Mouse (Mus musculus) right cerebral cortex, postnatal 25 days (tissue): ENCODE results near the gene Haspin.
A peak's percentile ranks its signal among the peaks of the same experiment; 100 is the strongest.

Experiments used
- DNase-seq: peaks from one replicate; pipeline ENCODE4 v3.0.0; 2022

Haspin gene

DNA sequence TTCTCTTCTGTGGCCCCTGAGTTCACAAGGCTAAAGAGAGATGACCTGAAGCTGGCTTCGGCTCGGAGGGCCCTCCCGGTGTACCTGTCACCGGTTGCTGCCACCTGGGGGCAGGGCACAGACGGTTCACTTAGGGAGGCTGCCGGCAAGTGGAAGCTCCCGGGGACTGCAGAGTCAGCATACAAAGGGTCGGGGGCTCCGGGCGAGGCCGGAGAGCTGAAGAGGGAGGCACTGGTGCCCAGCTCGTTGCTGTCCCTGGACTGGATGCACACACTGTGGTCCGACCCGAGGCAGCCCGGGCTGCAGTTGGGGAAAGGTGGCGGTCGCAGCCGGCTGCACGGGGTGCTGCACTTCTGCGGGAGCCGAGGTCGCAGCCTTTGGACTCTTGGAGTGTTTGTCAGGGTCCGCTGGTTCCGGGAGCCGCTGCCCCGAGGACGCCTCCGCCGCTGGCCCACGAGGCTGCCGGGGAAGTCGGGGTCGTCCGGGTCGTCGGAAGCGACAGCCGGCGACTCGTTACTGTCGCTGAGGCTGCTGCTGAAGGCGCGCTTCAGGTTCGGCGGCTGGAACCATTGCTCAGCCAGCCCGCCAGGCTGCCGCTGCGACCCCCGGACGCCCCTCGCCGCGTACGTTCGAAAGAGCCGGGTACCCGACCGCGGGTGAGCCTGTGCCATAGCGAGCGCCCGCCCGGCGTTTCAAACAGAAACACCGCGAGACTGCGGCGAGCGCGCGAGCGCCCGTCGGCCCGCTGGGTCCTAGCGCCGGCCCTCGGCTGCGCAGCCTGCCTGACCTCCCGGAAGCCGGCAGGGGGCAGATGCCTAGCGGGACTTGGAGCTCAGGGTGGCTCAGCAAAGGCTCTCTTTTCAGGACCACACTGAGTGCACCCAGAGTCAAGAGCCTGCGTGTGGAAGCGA, at the start of gene Haspin:
Gene Haspin, minus strand, starts transcription at position 704 of the 911 bp plus-strand sequence.
- peak; percentile 88 for DNase-seq

DNA sequence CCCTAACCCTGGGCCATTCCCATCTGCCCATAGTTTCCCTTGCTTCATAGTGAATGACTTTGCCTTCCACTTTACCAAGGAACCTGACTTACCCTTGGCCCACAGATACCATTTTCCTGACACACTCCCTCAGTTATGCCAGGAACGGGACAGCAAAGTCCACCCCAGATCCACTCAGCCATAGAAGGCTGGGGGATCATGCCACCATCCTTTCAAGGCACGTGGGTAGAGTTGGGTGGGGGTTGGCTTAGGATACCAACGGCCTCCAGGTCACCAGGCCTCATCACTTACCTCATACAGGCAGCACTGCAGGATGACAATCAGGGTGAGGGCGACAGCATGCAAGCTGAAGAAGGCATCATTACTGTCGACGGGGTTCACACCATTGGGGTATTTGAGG, 49.1 kb upstream of the Haspin start:
- DNase-seq, result no peak

DNA sequence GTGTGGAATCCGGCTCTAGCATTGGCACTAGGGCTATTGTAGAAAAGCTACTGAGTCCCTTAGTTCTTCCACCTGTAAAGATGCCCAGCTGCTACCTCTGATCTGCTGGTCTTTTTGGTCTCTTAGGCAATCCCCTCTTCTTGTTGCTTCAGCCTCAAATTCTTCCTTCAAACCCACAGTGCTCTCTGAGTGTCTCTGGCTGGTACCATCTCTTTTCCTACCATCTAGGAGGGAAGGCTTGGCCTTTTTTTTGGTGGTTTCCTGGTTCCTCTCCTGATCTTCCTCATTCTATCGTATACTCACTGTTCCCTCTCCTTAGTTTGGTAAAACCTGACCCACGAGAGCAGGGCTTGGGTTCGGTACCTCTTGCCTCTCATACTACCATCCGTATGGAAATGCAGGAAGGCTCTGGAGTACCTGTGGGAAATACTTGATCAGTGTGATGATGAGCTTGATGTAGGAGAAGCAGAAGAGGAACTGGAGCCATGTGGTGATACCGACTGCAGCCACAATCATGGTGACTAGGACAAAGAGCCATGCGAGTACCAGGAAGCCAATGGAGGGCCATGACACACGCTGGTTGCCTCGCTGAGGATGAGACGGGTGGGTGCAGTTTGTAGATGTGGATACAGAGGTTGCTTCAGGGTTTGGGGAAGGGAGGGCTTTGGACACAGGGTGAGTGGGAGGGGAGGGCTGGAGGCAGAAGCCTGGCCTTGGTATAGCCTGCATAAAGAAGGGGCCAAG, 48.0 kb upstream of the Haspin start:
- no peak for DNase-seq

DNA sequence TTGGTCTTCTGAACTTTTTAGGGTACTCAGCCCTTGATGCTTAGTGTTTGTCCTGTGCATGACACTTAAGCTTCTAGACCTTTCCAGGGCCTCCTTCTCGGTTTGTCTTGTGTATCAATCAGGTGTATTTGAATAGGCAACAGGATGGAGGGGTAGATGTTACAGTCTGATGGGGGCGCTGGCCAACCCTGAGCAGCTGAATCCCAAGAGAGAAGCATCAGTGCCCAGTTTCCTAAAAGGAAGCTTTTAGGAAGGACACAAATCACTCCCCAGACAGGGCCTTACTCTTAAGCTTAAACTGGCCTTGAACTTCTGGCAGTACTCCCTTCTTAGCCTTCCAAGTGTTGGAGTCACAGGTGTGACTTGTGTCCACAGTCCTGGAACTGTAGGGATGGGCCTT, 39.8 kb upstream of the Haspin start:
- DNase-seq, result no peak

DNA sequence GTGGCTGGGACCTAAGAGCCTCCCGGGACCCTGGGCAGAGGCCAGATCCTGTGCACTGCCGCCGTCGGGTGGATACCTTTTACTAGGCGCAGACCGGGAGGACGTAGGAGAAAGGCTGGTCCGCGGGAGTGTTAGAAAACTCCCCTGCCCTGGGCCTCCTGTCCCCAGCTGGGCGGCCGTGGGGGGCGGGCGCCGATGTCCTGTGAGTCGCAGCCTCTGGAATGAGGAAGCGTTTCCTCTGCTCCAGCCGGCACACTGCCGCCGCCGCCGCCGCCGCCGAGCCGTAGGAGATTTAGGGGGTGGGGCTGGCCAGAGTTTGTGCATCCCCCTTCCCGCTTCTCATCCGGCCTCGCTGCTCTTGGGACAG, 39.4 kb upstream of the Haspin start:
- no peak for DNase-seq

DNA sequence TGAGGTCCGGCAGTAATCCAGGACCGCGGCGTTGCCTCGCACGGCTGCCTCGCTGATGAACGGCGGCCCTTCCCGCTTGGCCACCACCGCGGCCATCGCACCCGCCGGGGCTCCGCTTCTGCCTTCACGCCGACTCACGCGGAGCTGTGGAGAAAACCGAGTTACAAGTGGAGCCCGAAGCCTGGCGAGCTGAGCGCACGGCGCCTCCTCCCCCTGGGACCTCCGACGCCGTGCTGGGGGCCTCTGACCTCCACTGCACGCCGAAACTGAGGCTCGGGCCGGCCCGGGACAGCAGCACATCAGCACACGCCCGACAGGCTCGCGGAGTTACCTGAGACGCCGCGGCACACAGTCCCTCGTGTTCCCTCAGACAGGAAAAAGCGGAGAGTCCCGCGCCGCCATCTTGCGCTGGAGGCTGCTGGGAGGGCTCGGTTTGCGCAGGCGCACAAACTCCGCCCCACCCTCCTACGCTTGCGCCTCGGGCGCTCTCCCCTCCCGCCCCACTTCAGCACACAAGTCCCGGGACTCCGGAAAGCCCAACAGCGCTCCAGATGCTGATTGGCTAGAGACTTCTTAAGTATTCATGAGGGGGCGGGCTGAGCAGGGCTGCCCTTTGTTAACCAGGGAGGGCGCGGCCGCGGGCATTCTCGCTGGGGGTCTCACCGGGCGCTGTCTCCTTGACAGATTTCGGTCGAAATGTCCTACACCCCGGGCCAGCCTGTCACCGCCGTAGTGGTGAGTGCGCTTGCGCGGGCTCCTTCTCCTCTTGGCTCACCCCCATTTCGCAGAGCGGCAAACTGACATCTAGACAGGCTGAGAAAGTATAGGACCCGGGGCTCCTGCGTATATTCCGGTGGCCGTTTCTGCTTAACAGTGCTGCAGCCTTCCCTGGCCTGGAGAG, 38.8 kb upstream of the Haspin start, which contains the start of the genes Emc6 and Tax1bp3:
Gene Emc6, minus strand, starts transcription at position 430 of the 901 bp plus-strand sequence.
Gene Tax1bp3, plus strand, starts transcription at position 476 of the 901 bp plus-strand sequence.
- DNase-seq, result peak; percentile 94

DNA sequence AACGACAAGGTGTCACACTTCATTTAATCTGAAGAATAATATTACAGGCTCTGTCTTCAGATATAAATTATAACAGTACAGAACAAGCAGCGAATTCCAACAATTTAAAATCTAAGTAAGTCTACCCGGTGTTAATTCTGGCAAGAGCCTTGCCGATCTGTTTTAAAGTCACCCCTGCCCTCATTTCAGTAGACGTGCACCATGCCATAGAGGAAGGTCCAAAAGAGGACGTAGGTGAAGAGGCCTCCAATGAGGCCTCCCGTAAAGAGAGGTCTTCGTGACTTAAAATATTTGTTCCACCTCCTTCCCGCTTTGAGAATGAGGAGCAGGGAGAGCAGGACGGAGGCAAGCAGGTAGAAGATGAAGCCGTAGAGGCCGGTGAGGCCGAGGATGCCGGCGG, 38.1 kb upstream of the Haspin start:
- no peak for DNase-seq

DNA sequence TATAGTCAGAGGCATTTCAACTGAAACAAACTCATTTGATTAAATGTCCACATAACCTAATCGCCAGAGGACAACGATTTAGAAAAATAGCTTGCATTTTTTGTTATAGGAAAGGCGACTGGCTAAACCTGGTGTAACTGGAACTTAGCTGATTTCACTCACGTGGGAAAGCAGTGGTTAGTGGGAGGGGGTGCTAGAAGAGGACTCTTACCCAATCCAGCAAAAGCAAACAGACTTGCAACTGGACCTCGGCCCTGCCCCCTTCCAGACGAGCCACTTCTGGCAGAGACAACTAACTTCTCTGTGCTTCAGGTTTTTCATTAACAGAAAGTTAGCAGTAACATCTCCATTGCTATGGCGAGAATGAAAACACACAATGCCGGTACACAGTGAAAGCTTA, 37.5 kb upstream of the Haspin start:
- no peak for DNase-seq

DNA sequence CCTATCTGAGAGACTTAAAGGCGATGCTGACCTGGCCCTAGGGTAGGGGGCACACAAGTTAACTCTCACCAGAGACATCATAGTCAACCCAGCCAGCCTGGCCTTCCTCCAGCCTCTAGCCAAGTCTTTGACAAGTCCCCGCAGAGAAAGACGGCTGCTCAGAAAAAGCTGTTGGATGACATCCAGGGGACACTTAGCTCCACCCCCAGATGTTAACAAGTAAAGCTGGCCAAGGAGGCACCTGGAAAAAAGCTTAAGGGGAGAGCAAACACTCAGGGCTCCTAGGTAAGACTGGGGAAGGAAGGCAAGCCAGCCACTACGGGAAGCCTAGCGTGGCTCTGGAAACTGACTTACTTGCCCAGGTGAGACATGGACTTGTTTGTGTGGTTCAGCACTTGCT, 34.1 kb upstream of the Haspin start:
- DNase-seq, result no peak

DNA sequence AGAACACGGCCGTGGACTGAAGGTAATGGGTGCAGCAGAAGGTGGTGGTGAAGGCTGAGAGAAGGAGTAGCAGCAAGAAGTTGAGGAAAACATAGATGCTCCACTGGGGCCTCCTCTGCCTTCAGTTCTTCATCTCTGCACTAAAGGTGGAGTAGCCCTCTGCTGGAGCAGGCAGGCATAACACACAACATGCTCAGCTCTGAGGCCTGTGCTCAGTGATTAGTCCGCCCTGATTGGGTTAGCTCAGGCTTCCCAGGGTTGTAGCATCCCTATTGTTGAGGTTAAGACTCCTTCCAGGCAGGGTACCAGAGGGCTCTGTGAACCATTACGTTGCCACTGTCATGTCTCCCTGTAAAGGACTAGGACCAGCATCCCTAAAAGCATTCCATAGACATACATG, 31.1 kb upstream of the Haspin start:
- peak; percentile 37 for DNase-seq

DNA sequence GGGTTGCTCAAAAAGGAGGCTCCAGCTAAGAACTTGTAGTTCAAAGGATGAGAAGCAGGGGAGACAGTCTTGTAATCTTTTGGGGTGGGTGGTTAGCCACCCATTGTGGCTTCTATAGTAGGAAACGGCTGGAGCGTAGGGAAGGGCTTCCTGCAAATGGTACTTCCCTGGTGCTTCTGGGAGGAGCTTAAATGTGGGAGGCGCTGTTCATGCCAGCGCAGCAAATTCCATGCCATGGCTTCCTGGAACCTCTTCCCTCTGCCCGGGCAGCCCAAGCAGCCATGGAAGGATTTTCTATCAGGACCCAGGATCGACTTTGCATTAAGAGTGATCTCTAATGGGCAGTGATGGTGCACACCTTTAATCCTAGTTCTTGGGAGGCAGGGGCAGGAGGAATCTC, 30.5 kb upstream of the Haspin start:
- DNase-seq, result no peak

DNA sequence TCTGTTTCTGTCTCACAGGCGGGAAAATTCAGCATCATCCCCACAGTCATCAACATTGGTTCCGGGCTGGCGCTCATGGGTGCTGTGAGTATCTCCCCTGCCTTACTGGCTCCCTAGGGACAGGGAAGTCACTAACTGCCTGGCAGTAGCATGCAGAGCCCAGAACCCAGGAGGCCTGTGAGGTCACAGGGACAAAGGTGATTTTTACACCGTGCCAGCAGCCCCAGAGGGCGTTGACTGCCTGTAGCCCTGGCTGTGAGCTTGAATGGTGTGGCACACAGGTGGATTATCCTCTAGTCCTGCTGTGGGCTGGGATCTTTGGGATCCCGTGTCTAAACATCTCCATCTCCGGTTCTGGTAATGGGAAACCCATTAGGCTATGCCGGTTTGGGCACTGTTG, 30.0 kb upstream of the Haspin start:
- no peak for DNase-seq

DNA sequence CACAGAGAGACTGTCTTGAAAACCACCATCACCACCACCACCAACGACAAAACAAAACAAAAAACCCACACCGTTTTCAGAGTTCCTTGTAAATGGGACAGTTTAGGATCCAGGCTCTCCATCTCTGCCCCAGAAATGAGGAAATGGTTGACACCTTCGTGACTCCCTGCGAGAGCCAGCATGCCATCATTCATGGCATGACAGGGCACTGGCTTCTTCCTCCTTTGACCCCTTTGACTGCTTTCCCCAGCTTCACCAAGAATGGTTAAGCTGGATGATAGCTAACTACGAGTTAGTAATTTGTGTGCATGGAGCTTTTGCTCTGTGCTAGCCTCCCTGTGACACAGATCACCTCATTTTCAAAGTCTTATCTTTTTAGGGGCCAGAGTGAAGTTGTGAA, 24.2 kb upstream of the Haspin start:
- no peak for DNase-seq

DNA sequence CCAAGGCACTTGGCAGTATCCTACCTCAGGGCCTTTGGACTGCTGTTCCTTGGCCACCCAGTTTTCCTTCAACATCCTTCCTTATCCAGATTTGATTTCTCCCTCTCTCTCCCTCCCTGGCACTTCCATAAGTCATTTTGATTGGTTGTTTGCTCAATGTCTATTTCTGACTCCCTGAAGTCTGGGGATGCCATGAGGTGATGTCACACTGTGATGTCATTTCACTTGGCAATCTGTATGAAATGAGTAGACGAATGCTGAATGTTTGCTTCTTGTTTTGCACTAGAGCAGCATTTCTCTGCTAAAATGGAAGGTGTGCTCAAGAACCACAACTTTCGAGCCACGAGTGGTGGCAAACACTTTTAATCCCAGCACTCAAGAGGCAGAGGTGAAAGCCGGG, 23.5 kb upstream of the Haspin start:
- DNase-seq, result no peak

DNA sequence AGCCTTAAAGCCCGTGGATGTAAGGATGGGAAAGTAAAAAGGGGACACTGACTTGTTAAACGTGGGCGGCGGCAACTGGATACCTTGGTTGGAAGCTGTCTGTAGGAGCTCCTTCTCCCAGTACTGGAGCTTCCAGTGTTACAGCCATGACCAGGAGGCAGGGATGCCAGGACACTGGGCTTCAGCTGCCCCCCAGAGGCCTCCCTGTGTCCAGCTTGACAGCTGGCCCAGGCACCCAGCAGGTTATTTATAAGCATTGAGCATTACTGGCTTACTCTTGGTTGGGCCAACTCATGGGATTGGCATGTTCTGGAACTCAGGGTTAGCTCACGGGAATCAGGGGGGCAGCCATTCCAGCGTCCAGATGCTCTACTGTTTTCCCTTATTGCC, 22.7 kb upstream of the Haspin start:
- no peak for DNase-seq

DNA sequence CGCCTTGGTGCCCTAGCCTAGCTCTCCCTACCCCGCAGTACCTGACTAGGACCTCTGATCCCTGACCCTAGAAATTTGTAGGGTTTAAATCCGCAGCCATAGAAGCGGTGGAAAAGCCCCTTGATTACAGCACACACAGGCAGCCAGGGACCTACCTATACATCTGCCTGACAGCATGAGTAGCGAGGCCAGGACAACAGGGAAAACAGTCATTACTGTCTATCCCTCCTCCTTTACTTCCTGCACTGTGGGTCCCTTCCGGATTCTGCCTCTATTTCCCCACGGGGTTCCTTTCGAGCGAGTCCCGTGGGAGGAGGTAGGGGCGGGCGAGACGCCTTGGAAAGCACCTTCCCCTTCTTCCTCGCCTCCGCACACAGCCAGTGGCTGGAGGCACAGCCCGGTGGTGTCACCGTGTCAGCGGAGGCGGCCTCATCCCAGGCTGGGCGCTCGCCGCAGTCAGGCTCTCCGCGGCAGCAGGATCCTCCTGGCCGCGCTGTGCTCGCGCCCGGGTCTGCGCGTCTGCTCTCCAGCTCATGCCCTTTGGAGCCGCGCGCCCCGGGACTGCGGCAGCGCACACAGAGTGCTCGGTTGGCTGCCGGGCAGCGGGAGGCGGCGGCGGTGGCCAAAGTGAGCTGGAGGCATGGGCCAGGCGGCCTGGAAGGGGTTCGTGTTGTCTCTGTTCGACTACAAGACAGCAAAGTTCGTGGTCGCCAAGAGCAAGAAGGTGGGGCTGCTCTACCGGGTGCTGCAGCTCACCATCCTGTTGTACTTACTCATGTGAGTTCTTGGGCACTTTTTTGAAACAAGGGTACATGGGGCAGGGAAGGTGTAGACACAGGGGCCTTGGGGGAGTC, 22.1 kb upstream of the Haspin start, which contains the start of gene P2rx5:
Gene P2rx5, plus strand, starts transcription at position 465 of the 854 bp plus-strand sequence.
- peak; percentile 23 for DNase-seq

DNA sequence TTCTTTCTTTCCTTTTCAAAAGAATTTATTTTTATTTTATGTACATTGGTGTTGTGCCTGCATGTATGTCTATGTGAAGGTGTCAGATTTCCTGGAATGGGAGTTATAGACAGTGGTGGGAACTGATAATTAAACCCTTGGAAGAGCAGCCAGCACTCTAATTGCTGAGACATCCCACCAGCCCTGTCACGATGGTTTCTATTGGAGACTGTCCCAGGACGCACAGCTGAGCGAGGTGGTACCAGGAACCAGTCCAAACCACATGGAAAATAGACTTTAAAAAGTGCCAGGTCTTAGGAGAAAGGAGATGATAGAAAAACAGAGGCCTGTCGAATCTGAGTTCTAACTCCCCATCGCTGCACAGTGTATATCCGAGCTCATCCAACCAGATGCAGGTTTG, 17.0 kb upstream of the Haspin start:
- no peak for DNase-seq

DNA sequence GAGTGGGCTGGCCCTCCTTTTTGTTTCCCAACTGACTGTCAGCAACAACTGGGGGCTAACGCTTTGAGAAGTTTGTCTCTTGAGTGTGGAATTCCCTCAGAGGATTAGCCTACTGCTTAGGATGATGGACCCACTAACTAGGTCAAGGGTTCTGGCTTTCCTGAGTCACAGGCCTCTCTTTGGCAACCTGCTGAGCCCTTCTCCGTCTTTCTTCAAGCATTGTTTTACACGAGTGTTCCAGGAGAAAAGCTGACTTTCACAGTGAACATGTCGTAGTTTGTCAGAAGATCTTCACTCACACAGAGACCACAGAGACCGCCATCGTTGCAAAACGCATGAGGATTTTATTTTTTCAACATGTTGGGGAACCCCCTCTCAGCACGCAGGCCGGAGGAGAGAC, 10.1 kb upstream of the Haspin start:
- DNase-seq, result no peak

DNA sequence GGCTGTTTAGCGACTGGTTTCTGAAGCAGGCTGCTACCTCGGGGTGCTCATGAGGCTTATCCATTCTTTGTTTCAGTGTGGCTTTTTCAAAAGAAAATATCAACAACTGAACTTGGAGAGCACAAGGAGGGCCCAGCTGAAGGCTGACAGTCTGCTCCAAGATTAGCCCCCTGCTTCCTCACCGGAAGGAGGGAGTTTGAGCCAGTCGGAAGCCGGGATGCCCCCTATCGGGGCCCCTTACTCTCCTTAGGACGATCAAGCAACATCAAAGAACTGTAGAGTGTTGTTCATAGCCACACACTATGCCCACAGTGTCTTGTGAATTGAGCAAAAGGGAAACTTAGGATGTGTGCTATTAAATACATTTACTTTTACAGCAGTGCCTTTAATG, 8.9 kb upstream of the Haspin start:
- no peak for DNase-seq

DNA sequence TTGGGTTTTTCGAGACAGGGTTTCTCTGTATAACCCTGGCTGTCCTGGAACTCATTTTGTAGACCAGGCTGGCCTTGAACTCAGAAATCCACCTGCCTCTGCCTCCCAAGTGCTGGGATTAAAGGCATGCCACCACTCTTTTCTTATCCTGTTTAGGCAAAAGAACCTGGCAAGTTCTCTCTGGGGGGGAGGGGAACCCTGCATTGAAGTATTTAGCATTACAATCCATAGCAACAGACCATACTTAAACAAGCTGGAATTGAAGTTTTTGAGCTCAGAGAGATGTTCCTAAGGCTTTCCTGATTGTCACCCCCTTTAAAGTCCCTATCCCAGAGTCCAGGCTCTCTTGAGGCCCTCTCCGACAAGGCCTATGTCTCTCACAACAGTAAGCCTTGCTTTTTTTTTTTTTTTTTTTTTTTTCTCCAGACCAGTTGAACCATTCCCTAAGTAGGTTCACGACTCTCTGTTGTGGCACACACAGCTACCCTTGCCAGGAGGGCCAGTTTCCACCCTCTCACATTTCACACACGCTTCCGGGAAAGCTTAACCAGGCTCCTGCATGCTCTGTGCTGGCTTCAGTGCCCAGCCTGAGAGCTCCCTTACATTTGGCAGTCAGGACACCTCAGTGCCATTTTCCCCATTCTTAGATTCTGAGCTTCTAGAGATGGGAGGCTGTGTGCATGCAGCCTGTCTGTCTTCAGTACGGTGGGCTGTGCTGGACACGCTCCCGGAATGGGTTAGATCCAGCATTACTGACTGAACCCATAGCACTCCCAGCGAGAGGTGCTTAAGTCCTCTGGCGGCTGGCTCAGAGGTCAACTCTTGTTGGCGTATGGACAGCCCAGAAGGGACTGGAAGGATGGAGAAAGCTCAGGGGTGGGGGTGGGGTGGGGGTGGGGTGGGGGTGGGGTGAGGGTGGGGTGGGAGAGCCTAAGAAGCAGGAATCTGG, 8.2 kb upstream of the Haspin start:
- DNase-seq, result no peak

DNA sequence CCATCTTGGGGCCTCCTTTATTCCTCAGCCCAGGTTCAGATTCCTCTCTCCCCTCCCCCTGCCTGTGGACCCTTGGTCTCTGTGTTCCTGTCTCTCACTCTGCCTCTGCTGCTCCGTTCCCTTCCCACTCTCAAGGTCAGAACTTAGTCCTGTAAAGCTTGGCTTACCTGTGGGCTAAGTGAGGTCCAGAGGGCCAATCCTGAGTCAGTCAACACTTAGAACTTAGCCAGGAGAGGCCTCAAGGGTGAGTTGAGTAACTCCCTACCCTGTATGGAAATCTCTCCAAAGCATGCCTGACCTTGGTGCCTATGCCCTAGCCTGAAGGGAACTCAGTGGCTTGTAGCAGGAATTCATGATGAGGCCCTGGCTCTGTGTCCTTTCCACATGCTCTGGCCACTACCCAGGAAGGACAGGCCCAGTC, 6.2 kb upstream of the Haspin start:
- no peak for DNase-seq
